Mouse (Mus musculus): ENCODE measurements around the gene Adamts7. TPM values are rescaled to one million over a fixed set of nuclear protein-coding genes. Genes with fewer than 3 reads are reported as not detected.

Gene Adamts7
- polyA plus RNA-seq (2016; fragmentation: Nextera tagmentation; extraction: Ambion mirVana): 1.4 and 1.5 TPM in 2 replicates

DNA sequence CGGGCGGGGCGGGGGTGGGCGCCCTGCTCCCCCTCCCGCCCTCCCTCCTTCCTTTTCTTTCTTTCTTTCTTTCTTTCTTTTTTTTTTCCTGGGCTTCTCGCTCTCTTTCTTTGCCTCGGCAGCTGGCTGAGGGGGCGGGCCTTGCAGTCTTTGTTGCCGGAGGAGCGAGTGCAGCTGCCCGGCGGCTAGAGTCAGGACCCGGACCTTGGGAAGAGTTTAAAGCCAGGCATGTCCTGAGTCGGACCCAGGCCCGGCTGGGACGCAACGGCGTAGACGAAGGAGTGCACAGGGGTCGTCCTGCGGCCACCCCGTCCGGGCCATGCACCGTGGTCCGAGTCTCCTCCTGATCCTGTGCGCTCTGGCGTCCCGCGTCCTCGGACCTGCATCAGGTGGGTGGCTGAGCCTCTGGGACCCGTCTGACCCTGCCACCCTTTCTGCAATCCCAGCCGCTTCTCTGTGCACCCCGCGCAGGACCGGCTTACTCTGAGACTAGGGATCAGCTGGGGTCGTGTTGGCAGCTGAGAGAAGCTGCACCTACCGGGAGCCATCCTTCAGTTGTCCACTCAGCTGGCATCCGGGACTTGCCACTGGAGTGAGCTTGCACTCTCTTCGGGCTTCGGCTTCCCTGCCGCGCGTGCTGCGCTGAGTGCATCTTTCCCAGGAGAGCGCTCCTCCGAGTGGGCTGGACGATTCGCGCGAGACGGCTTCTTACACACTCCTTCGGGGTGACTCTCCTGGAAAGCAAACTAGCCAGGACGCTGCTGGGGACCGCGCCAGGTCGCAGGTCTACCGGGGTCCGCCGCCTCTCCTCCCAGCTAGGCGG is at the start of gene Adamts7:
Gene Adamts7 (plus strand): TSS at position 144 of the 823 bp plus-strand sequence.
- Histone ChIP-seq H3K27ac (no peak within 1 kb of the TSS), H3K9ac (peak within 1 kb of the TSS; percentile 15), H3K9me3 (replicated peaks) (no peaks in the 10 kb centered on the region), H3K27me3 (replicated peaks) (peaks cover 56% of the 10 kb centered on the region), H3K4me1 (peaks cover 16% of the 10 kb centered on the region; the same call in 1 of the 2 replicates), H3K4me2 (peak within 1 kb of the TSS; percentile 80), H3K36me3 (no peaks in the 10 kb centered on the region), H3K4me3 (peak within 1 kb of the TSS; percentile 60)
- WGBS (ENCODE audit: insufficient replicate concordance): 1% methylated on average over 55 of the region's 60 CpGs
- ATAC-seq: peak; percentile 43

- H3K4me3 ChIP-seq: peak overlapping the region; percentile 98
- ATAC-seq: no peak
- peak overlapping the region; percentile 98 for H3K9ac ChIP-seq
- H3K36me3 ChIP-seq: peaks cover 17% of the 10 kb centered on the region
- H3K4me1 ChIP-seq: peaks cover 53% of the 10 kb centered on the region
- H3K4me2 ChIP-seq: peak overlapping the region; percentile 90
- under 1% methylated on average over 13 of the region's 13 CpGs for WGBS (ENCODE audit: insufficient replicate concordance)
- H3K27me3 ChIP-seq (replicated peaks): no peaks in the 10 kb centered on the region
- peak overlapping the region; percentile 99 for H3K27ac ChIP-seq
- H3K9me3 ChIP-seq (replicated peaks): no peaks in the 10 kb centered on the region
Measured at GRCm38 (mm10) chr9:90113151-90113550, 49.7 kb upstream of the Adamts7 start.

DNA sequence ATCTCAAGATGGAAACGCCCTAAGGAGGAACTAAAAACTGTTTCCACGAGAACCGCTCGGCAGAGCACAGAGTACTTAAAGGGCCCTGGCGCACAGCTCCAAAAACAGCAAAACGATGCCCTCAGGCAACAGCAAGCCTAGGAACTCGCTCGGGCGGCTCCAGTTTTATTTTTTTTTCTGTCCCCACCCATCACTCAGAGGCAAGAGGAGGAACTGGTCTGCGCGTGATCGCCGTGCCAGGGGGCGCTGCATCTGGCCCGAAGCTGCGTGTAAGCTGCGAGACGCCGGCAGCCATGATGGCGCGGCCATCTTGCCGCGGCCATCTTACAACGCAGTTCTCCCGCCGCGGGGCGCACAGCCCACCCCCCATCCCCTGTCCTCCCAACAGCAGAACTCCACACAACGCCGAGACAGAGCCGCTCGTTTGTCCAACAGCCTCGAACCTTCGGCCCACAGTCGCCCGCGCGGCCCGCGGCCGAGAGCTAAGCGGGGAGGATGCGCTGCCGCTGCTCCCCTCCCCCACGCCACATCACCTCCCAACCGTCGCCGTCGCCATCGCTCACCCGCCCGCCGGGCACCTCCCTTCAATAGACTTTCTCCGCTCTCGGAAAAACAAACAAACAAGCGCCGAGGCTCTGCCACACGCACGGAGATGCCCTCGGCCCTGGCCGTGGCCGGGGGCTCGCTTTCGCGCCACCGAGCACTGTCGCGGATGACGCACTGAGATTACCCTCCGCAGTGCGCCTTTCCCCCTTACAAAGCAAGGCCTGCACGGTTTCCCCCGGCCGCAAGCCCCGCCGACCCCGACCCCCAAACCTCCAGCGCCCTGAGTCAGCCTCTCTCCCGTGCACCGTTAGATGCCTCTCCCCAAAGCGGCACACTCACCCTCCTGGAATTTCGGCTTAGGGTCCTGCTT is 49.0 kb upstream of the Adamts7 start:
- Histone ChIP-seq H3K9me3 (replicated peaks) (no peaks in the 10 kb centered on the region), H3K27ac (peak overlapping the region; percentile 99), H3K4me2 (peak overlapping the region; percentile 90), H3K27me3 (replicated peaks) (no peaks in the 10 kb centered on the region), H3K36me3 (peaks cover 9% of the 10 kb centered on the region), H3K4me1 (peaks cover 51% of the 10 kb centered on the region), H3K9ac (peak overlapping the region; percentile 98), H3K4me3 (peak overlapping the region; percentile 98)
- WGBS (ENCODE audit: insufficient replicate concordance): under 1% methylated on average over 82 of the region's 82 CpGs
- ATAC-seq: peak; percentile 76

DNA sequence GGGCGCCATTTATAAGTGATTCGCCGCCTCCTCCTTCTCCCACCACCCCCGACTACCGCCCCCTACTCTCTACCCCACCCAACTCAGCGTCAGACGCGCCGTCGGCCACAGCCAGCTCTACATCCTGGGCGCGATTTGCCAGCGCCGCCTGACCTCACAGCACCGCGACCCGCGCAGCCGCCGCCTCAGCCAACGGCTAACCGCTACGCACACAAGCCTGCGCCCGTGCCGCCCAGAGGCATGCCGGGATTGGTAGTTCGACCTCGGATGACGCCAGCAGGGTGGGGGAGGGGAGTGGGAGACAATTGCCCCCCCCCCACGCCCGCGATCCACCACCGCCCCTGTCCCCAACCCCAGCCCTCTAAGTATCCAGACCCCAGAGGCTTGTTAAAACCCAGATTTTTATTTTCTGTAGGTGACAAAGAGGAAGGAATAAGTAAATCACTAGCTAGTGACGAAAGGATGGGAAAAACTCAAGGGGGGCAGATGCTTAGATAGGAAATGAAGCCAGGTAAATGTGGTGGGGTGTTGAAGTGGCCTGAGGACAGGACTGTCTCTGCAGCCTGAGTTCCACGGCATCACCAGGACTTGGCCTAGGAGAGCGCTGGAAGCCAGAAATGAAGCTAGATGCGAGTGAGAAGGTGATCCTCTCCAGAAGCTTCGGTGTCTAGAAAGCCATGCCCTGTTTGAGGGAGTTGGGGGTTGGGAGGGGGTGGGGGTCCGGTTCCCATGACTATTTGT is 48.1 kb upstream of the Adamts7 start, which contains the start of gene Morf4l1:
Gene Morf4l1 (minus strand): TSS at position 208 of the 741 bp plus-strand sequence.
- Histone ChIP-seq H3K4me2 (peak within 1 kb of the TSS; percentile 90), H3K9ac (peak within 1 kb of the TSS; percentile 98), H3K27ac (peak within 1 kb of the TSS; percentile 99), H3K4me1 (peaks cover 46% of the 10 kb centered on the region), H3K27me3 (replicated peaks) (no peaks in the 10 kb centered on the region), H3K4me3 (peak within 1 kb of the TSS; percentile 98), H3K36me3 (0 out of 2 replicates have a peak, but pooled peaks cover under 1% of the 10 kb centered on the region), H3K9me3 (replicated peaks) (no peaks in the 10 kb centered on the region)
- ATAC-seq: peak; percentile 96
- 2% methylated on average over 40 of the region's 40 CpGs for WGBS (ENCODE audit: insufficient replicate concordance)

- Histone ChIP-seq H3K4me3 (peak overlapping the region; percentile 98), H3K4me1 (peaks cover 41% of the 10 kb centered on the region), H3K9me3 (replicated peaks) (no peaks in the 10 kb centered on the region), H3K36me3 (no peaks in the 10 kb centered on the region), H3K4me2 (peak overlapping the region; percentile 79), H3K9ac (peak overlapping the region; percentile 98), H3K27ac (no peak overlapping the region), H3K27me3 (replicated peaks) (no peaks in the 10 kb centered on the region)
- ATAC-seq: no peak
Measured at GRCm38 (mm10) chr9:90115308-90115700, 47.6 kb upstream of the Adamts7 start.

- ATAC-seq: no peak
- Histone ChIP-seq H3K27ac (no peak overlapping the region), H3K4me1 (peaks cover 23% of the 10 kb centered on the region), H3K27me3 (replicated peaks) (no peaks in the 10 kb centered on the region), H3K4me2 (no peak overlapping the region), H3K4me3 (no peak overlapping the region), H3K9me3 (replicated peaks) (no peaks in the 10 kb centered on the region), H3K9ac (no peak overlapping the region), H3K36me3 (no peaks in the 10 kb centered on the region)
Measured at GRCm38 (mm10) chr9:90117234-90117633, 45.6 kb upstream of the Adamts7 start.

- peaks cover 21% of the 10 kb centered on the region for H3K4me1 ChIP-seq
- no peaks in the 10 kb centered on the region for H3K27me3 ChIP-seq (replicated peaks)
- 70% methylated on average over 4 of the region's 4 CpGs for WGBS (ENCODE audit: insufficient replicate concordance)
- no peak overlapping the region for H3K4me3 ChIP-seq
- H3K4me2 ChIP-seq: no peak overlapping the region
- H3K9ac ChIP-seq: no peak overlapping the region
- H3K9me3 ChIP-seq (replicated peaks): no peaks in the 10 kb centered on the region
- H3K27ac ChIP-seq: no peak overlapping the region
- H3K36me3 ChIP-seq: no peaks in the 10 kb centered on the region
- no peak for ATAC-seq
Measured at GRCm38 (mm10) chr9:90122246-90122740, 40.6 kb upstream of the Adamts7 start.

DNA sequence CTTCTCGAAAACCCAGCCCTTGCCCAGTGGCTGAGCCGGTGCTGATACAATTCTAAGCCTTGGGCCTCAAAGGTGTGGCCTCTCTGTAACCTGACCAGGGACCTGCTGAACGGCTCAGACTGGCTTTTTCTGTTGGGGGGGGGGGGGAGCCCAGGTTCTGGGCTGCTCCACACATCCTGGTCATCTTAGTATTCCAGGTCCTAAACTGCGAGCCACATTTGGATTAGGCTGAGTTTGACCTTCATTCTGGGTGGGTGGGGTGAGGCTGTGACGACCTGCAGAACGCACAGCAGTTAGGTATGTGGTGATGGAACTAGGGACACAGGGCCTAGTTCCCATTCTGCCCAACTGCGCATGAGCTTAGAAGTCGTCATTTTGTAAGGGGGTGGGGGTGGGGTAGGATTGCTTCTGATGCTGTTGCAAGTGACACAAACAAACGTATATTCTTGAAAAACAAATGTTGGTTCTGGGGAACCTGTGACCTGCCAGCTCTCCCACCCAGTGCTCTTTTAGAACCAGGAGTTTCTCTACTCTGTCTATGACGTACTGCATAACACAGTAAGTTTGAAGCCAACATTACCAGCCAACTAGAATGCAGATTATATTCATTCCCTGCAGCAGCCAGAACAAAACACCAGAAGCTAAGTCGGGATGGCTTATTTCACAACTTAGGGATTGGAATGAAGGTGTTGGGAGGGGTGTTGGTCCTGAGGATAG is 38.6 kb upstream of the Adamts7 start:
- Histone ChIP-seq H3K27ac (no peak overlapping the region), H3K36me3 (no peaks in the 10 kb centered on the region), H3K9me3 (replicated peaks) (no peaks in the 10 kb centered on the region), H3K27me3 (replicated peaks) (no peaks in the 10 kb centered on the region), H3K4me1 (peaks cover 18% of the 10 kb centered on the region), H3K9ac (no peak overlapping the region), H3K4me2 (no peak overlapping the region), H3K4me3 (no peak overlapping the region)
- ATAC-seq: no peak
- 54% methylated on average over 11 of the region's 11 CpGs for WGBS (ENCODE audit: insufficient replicate concordance)

DNA sequence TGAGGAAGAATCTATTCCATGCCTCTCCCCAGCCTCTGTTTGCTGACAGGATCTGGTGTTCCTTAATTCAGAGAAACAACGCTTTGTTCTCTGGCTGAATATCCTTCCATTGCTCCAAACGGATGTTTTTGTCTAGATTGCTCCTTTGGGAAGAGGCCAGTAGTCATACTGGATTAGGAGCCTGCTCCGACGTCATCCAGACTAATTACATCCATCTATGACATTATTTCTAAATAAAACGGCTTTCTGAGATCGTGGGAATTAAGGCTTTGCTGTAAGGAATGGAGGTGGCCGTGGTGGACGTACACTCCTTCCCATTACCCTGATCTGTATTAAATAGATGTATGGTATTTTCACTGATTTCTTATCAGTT is 38.0 kb upstream of the Adamts7 start:
- Histone ChIP-seq H3K27ac (no peak overlapping the region), H3K9ac (no peak overlapping the region), H3K9me3 (replicated peaks) (no peaks in the 10 kb centered on the region), H3K36me3 (no peaks in the 10 kb centered on the region), H3K4me3 (no peak overlapping the region), H3K27me3 (replicated peaks) (no peaks in the 10 kb centered on the region), H3K4me2 (no peak overlapping the region), H3K4me1 (peaks cover 18% of the 10 kb centered on the region)
- 54% methylated on average over 8 of the region's 8 CpGs for WGBS (ENCODE audit: insufficient replicate concordance)
- ATAC-seq: no peak

- H3K36me3 ChIP-seq: no peaks in the 10 kb centered on the region
- H3K27me3 ChIP-seq (replicated peaks): no peaks in the 10 kb centered on the region
- peaks cover 18% of the 10 kb centered on the region for H3K4me1 ChIP-seq
- H3K9me3 ChIP-seq (replicated peaks): no peaks in the 10 kb centered on the region
- peak overlapping the region; percentile 54 for H3K4me3 ChIP-seq
- WGBS (ENCODE audit: insufficient replicate concordance): 16% methylated on average over 7 of the region's 7 CpGs
- peak overlapping the region; percentile 63 for H3K4me2 ChIP-seq
- H3K27ac ChIP-seq: peak overlapping the region; percentile 52; the same call in 1 of the 2 replicates
- ATAC-seq: no peak
- H3K9ac ChIP-seq: peak overlapping the region; percentile 57
Measured at GRCm38 (mm10) chr9:90125416-90126099, 37.3 kb upstream of the Adamts7 start.

All from liver, embryonic 12.5 days (tissue).